Mouse (Mus musculus): Measurements from ENCODE around the gene Spata33.

GRCm38 (mm10) chr8:123242107-123242923, 29.7 kb downstream of the Spata33 start:
- TF ChIP-seq CTCF (IDR thresholded peaks at IDR 0.05; ENCODE audit: borderline replicate concordance, control insufficient read depth, extremely low read depth, insufficient read depth, low read length, poor library complexity) (no peak), POLR2A (IDR thresholded peaks at IDR 0.05; ENCODE audit: control insufficient read depth, extremely low read depth, insufficient read depth, low read length, poor library complexity) (no peak)

Data from thymus, adult 2 months (tissue).